Mouse (Mus musculus): ENCODE results near the gene D6Wsu163e. TPM values are rescaled to one million over a fixed set of nuclear protein-coding genes. Genes with fewer than 3 reads are reported as not detected.

D6Wsu163e gene
- total and polyA plus RNA-seq, 3 experiments: 18.7 to 42.0 (median 31.1) TPM

GRCm38 (mm10) chr6:126910727-126911126, 29.0 kb upstream of the D6Wsu163e start:
- peak overlapping the region; percentile 34; the same call in 1 of the 2 replicates for H3K27ac ChIP-seq (ENCODE audit: insufficient read depth, low read depth)
- dilution Hi-C loops (cut with MboI; ENCODE audit: extremely low pct_ligation_motif_present, extremely low pct_unique_long_range_greater_than_20kb, low sequenced_read_pairs) (no loop called here), in situ Hi-C loops (cut with MboI; ENCODE audit: low pct_ligation_motif_present, low pct_unique_long_range_greater_than_20kb, low sequenced_read_pairs) (no loop called here)
- peak; percentile 43 for TF ChIP-seq POLR2A (IDR thresholded peaks at IDR 0.05; ENCODE audit: low read depth, low read length)
- TF ChIP-seq NELFE (IDR thresholded peaks at IDR 0.05; ENCODE audit: low read depth, low read length): no peak
- peak; percentile 16; the same call in 1 of the 2 replicates for TF ChIP-seq IRF4 (IDR thresholded peaks at IDR 0.05; ENCODE audit: low read depth, low read length)
- TF ChIP-seq CTCF (conservative IDR thresholded peaks at IDR 0.05 in 1 of 2, IDR thresholded peaks at IDR 0.05 in 1 of 2; ENCODE audit: low read depth in 2 of 2, low read length in 2 of 2): no peak
- TF ChIP-seq ELF1 (IDR thresholded peaks at IDR 0.05; ENCODE audit: low read depth, low read length): 0 out of 2 replicates have a peak, but pooled peaks have one; percentile 46
- no peak for TF ChIP-seq ETS1 (conservative IDR thresholded peaks at IDR 0.05; ENCODE audit: low read depth, low read length)
- no peak for TF ChIP-seq MXI1 (IDR thresholded peaks at IDR 0.05; ENCODE audit: low read depth, low read length)
- TF ChIP-seq MAFK (IDR thresholded peaks at IDR 0.05; ENCODE audit: insufficient replicate concordance, low read length): no peak
- no peak for TF ChIP-seq PAX5 (IDR thresholded peaks at IDR 0.05; ENCODE audit: low read length)
- TF ChIP-seq HCFC1 (IDR thresholded peaks at IDR 0.05; ENCODE audit: low read depth, low read length): 0 out of 2 replicates have a peak, but pooled peaks have one; percentile 14
- TF ChIP-seq BHLHE40 (IDR thresholded peaks at IDR 0.05; ENCODE audit: low read depth, low read length): no peak
- no peaks in the 10 kb centered on the region for H3K9me3 ChIP-seq (replicated peaks; ENCODE audit: low read length)
- peaks cover 12 to 44% of the 10 kb centered on the region in 2 experiments; a peak in 3 of 4 replicates for H3K4me1 ChIP-seq (ENCODE audit: control insufficient read depth in 1 of 2, insufficient read depth in 2 of 2)
- H3K79me2 ChIP-seq (replicated peaks; ENCODE audit: control insufficient read depth, extremely low read depth, insufficient read depth, poor library complexity, severe bottlenecking): 0 out of 2 replicates have a peak, but pooled peaks cover 4% of the 10 kb centered on the region
- peak overlapping the region; percentile 48; the same call in 1 of the 2 replicates for H3K9ac ChIP-seq (ENCODE audit: insufficient read depth, low read depth)
- H3K36me3 ChIP-seq (replicated peaks in 1 of 2; ENCODE audit: control insufficient read depth in 1 of 2, insufficient read depth in 1 of 2, low read length in 1 of 2): no peaks in the 10 kb centered on the region
- H3K27me3 ChIP-seq (replicated peaks): no peaks in the 10 kb centered on the region
- peak overlapping the region; percentile 10 to 35 (median 32) for H3K4me3 ChIP-seq (replicated peaks in 1 of 3; ENCODE audit: low read depth in 2 of 3, low read length in 2 of 3, poor library complexity in 1 of 3)
- DNase-seq (ENCODE audit: extremely low read depth): peak; percentile 54
- peak overlapping the region; percentile 80 for H3K4me2 ChIP-seq (ENCODE audit: insufficient read depth, low read depth, poor library complexity, severe bottlenecking)

- Histone ChIP-seq H3K4me1 (ENCODE audit: control insufficient read depth in 1 of 2, insufficient read depth in 2 of 2) (peaks cover 4 to 22% of the 10 kb centered on the region in 2 experiments; a peak in 3 of 4 replicates), H3K4me2 (ENCODE audit: insufficient read depth, low read depth, poor library complexity, severe bottlenecking) (no peak overlapping the region), H3K79me2 (replicated peaks; ENCODE audit: control insufficient read depth, extremely low read depth, insufficient read depth, poor library complexity, severe bottlenecking) (no peaks in the 10 kb centered on the region), H3K27ac (ENCODE audit: insufficient read depth, low read depth) (no peak overlapping the region), H3K4me3 (replicated peaks in 1 of 3; ENCODE audit: low read depth in 2 of 3, low read length in 2 of 3, poor library complexity in 1 of 3) (no peak overlapping the region), H3K27me3 (replicated peaks) (no peaks in the 10 kb centered on the region), H3K9ac (ENCODE audit: insufficient read depth, low read depth) (no peak overlapping the region), H3K36me3 (replicated peaks in 1 of 2; ENCODE audit: control insufficient read depth in 1 of 2, insufficient read depth in 1 of 2, low read length in 1 of 2) (no peaks in the 10 kb centered on the region), H3K9me3 (replicated peaks; ENCODE audit: low read length) (no peaks in the 10 kb centered on the region)
- in situ Hi-C loops (cut with MboI; ENCODE audit: low pct_ligation_motif_present, low pct_unique_long_range_greater_than_20kb, low sequenced_read_pairs) (no loop called here), dilution Hi-C loops (cut with MboI; ENCODE audit: extremely low pct_ligation_motif_present, extremely low pct_unique_long_range_greater_than_20kb, low sequenced_read_pairs) (no loop called here)
- DNase-seq (ENCODE audit: extremely low read depth): no peak
- no peak for TF ChIP-seq TCF12 (IDR thresholded peaks at IDR 0.05; ENCODE audit: low read depth, low read length)
- TF ChIP-seq MAZ (IDR thresholded peaks at IDR 0.05; ENCODE audit: low read depth, low read length): no peak
- TF ChIP-seq MEF2A (IDR thresholded peaks at IDR 0.05; ENCODE audit: borderline replicate concordance, low read depth, low read length): no peak
Observed at GRCm38 (mm10) chr6:126914928-126915327, 24.8 kb upstream of the D6Wsu163e start.
